Mouse (Mus musculus) urinary bladder, postnatal 10 days (tissue): Measurements from ENCODE around the gene Cdh26.

ENCODE experiments used
- DNase-seq: peaks from one replicate; pipeline ENCODE4 v3.0.0; 2022; ENCODE audit warnings: low spot score

The Cdh26 gene

GRCm38 (mm10) chr2:178430231-178430630 lies at the start of gene Cdh26:
Gene Cdh26 (plus strand): TSS chr2:178430531.
- no peak for DNase-seq

DNA sequence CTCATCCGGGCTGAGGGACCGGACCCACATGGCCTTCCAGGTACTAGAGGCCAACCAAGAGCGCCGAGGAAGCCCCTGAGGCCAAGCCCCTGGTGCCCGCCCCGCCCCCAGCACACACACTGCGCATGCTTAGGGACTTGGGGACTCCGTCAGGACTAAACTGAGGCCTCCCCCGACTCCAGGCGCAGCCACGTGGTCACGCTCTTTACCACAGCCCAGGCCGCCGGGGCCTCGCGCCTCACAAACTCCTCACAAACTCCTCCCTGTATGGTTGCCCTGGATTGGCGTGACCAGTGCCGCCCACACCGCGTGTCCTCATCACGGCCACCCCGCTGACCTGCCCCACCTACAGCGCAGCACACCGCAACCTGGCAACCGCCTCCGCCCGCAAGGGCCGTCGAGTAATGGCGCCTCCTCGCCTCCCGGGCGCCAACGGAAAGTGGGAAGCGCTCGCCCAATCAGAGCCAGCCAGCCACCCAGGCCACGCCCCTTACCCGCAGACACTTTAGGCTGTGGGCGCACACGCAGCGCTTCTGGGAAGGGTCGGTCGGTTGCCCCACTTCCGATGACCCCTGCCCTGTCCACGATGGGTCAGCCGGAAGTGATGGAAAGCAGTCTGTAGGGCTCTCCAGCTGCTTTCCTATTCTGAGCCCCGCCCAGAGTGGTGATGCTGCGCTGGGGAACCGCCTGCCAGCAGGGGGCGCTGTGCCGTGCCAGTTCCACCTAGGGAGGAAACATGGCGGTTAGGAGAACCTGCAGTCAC lies 23.1 kb upstream of the Cdh26 start, which contains the start of gene Sycp2:
Gene Sycp2 (minus strand): TSS at position 633 of the 763 bp plus-strand sequence.
- no peak for DNase-seq

- DNase-seq, result no peak
Measured at GRCm38 (mm10) chr2:178409024-178409423, 21.3 kb upstream of the Cdh26 start.

GRCm38 (mm10) chr2:178410286-178410685 lies 20.0 kb upstream of the Cdh26 start:
- DNase-seq, result no peak

- no peak for DNase-seq
Measured at GRCm38 (mm10) chr2:178412598-178412997, 17.7 kb upstream of the Cdh26 start.

DNA sequence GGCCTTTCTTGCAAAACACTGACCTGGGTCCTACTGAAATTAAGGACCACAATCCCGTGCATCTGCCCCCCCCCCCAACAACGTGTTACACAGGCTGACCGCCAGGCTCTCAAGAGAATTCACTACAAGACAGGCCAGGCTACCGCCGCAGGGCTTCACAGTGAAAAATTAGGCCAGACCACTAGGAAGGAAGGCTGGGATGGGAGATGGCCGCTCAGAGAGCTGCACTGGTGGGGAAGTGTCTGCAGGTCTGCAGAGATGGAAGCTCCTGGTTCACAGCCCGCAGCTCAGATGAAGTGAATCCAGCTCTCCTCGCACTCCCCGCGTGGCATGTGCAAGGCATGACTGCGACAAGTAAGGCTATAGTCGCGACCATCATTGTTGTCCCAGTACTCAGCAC lies 17.2 kb upstream of the Cdh26 start:
- DNase-seq, result no peak

DNA sequence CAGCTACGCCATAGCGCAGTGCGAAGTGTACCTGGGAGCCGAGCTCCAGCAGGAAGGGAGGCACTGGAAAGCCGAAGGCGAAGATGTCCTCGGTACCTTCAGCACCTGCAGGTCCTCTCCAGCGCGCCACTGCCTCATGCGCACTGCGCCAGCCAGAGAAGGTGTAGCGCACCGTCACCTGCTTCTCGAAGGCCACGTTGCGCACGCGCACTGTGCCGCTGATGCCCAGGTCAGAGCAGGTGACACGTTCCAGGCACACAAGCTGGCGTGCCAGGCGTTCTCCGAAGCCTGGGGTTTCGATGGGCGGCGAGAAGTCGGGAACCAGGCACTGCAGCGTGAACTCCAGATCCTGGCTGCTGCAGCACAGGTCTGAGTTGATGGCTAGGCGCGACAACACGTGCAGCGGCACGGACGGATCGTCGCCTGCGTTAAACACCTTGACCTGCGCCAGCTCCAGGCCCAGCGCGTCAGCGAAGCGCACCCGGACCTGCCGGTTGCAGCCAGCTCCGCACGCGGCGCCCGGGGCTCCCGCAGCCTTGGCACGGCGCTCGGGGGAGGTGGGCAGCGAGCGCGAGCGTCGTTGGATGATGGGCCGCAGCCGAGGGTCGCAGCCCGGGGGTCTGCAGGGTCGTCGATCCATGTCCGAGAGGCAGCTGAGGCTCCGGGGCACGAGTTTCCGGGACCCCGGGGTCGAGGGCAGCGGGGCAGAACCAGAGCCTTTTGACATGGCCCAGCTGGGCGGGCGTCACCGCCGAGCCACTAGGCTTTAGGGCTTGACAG lies 16.7 kb upstream of the Cdh26 start:
- DNase-seq, result no peak

DNA sequence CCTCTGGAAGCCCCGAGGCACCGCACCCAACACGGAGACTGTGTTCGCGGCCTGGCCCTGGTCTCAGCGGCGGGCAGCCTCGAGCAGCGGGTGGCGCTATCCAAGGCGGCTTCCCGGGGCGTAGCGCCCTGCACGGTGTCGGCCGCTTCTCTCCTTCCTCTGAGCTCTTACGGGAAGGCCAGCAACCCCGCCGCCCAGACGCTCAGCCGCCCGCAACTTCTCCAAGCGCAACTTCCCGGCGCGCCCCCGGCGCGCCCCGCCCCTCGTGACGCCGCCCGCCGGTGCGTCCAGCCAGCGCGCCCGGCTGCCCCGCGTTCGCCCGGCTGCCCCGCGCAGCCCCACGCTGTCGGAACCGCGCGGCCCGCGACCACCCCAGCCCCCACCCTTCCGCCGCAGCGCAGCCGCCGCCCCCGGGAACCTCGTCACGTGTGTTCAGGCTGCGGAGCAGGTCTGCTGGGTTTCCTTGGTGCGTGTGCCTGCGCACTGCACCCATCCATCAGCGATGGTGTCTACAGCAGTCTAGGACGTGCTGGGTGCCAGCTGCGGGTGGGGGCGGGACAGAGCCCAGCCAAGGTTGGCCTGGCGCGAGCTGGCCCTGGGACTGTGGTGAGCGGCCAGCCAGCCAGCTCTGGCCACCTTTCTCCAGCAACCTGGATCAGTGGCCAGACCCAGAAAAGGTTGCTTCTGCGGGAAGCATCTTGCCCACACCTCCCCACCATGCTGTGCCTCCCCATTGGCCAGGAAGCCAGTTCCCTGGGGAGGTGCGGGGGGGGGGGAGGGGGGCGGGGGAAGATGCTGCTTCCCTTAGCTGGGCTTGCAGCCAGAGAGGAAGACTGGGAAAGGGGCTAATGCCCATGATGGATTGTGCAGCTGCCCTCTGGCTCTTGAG lies 15.8 kb upstream of the Cdh26 start, which contains the start of the genes Ppp1r3d and Fam217b:
Gene Ppp1r3d (minus strand): TSS at position 212 of the 889 bp plus-strand sequence.
Gene Fam217b (plus strand): TSS at position 264 of the 889 bp plus-strand sequence.
- no peak for DNase-seq

- DNase-seq, result no peak
Measured at GRCm38 (mm10) chr2:178415150-178415448, 15.2 kb upstream of the Cdh26 start.

- DNase-seq, result no peak
Measured at GRCm38 (mm10) chr2:178416427-178416826, 13.9 kb upstream of the Cdh26 start.

DNA sequence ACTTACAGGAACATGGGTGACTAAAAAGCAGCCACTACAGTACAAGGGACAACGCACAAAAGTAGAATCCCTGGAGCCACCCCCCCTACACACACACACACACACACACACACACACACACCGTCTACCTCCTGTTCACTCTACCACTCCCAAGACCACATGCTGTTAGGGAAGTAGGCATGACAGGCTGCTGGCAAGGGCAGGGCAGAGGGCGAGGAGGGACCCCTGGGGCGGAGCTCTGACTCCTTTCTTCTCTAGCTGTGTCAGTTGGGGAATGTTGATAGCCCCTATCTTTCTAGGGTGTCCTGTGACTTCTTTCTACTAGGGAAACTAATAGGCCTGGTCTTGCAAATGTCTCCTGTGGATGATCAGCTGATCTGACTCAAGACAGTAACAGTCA lies 13.4 kb upstream of the Cdh26 start:
- DNase-seq, result no peak

- no peak for DNase-seq
Measured at GRCm38 (mm10) chr2:178420576-178420975, 9.8 kb upstream of the Cdh26 start.

GRCm38 (mm10) chr2:178421603-178422002 lies 8.7 kb upstream of the Cdh26 start:
- DNase-seq, result no peak

DNA sequence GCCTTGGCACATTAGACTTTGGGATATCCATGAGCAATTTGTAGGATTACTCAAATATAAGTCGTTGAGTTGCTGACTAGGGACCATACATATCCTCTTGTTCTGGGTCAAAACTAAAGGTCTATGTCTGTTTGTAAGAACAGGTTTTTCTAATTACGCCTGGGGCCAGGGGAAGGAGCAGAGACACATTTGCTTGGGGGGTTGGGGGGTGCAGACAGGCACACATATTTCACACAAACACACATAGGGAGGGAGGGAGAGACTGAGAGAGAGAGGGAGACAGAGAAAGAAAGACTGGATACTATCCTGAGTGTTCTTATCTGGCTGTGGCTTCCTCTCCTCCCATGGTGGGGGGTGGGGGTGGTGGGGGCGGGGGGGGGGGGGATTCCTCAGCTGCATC lies 8.1 kb upstream of the Cdh26 start:
- no peak for DNase-seq

- DNase-seq, result no peak
Measured at GRCm38 (mm10) chr2:178423223-178423622, 7.1 kb upstream of the Cdh26 start.

DNA sequence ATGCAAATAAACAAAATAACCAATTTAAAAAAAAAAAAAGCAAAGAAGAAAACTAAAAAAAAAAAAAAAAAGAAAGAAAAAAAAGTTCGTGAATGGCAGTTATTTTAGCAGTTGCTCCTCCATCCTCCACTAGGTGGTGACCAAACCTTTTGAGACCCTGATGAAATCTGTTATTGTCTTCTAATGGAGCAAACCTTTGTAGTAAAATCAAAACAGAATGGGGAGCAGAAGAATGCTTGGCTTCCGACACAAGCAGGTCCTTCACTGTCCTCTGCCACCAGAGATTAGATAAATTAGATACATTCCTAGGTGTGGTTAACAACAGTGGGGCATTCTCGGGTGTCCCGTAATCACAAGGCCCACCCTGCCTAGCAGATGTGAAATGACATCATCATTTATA lies 4.1 kb upstream of the Cdh26 start:
- no peak for DNase-seq

DNA sequence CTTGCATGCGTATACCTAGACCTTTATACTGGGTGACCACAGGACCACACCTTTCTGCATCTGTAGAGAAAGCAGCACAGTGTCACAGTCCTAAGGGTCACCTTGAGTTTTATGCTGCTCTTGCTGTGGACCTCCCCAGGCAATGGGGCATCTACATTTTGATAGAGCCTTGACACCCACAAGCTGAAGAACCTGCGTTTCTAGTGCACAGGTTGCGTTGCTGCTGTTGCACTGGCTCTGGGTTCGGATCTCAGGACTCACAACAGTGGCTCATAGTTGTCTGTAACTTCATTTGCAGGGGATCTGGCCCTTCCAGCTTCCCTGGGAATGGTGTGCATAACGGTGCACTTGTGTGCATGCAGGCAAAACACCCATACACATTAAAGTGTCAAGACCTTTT lies 3.1 kb upstream of the Cdh26 start:
- DNase-seq, result no peak

DNA sequence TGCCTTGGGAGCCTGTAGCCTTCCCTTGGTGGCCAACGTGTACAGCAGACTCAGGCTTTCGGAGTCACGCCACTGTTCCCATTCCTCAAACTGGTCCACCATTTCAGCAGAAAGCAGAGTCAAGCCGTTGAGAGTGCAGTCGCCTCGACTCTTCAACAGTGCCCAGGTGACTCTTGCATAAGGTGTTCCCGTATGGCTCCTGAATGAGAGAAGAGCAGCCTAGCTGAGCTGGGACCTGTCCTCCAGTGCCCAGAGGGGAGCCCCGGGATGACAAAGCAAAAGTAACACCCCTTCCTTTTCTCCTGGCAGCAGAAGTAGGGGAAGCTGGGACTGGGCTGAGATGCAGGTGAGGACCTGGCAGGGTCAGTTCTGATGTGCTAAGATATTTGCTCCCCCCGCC lies 2.1 kb upstream of the Cdh26 start:
- no peak for DNase-seq

DNA sequence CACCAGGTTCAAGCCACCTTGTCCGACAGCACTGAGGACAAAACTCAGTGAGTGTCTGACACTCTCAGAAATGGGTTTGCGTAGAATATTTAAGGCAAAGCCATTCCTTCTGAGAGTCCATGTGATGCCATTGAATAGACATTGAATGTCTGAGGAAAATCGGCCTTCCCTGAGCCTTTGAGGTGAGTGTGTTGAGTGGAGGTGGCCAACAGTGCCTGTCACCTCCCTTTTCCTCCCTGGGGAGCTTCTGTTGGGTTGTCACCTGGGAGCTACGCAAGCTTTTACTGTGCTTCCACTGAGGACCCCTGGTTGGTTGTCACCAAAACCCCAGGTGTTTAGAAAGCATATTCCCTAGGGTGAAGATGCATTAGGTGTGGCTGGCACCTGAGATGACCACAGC lies 1.7 kb upstream of the Cdh26 start:
- no peak for DNase-seq

DNA sequence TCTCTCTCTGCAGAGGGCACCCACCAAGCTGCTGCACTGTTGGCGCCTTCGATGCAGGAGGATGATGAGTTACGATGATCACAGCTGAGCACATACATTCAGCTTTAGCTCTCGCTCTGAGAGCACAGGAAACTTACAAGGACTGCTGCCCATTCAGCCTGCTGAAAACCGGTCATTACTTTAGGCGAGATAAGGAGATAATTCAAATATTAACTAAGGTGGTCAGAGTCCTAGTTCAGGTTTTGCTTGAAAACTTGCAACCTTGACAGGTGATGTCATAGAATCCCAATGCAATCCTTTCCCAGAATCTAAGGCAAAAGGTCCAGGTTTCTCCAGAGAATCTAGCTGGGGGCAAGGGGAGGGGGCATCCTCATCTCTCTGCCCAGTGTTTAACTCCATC lies 905 bp upstream of the Cdh26 start:
- no peak for DNase-seq

DNA sequence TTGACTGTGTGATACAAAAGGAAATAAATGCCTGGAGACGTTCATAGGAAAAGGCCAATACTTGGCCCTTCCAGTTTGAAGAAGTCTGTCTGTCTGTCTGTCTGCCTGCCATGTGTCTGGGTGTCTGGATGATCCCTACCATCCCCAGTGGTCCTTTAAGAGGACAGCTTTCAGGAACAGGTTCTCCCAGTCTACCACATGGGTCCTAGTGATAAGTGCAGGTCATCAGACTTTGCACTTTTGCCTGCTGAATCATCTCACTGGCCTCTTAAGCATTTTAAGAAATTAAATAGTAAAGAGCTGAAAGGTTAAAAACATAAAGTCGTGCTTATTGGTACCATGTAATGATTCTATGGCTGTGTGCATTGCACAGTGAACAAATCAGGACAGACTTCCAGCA lies 3.2 kb downstream of the Cdh26 start:
- no peak for DNase-seq

- no peak for DNase-seq
Measured at GRCm38 (mm10) chr2:178433903-178434302, 3.6 kb downstream of the Cdh26 start.
